Mouse (Mus musculus) lung, adult 2 months (tissue): ENCODE measurements around the gene Ints11. TPM values are rescaled to one million over a fixed set of nuclear protein-coding genes. Genes with fewer than 3 reads are reported as not detected.
A peak's percentile ranks its signal among the peaks of the same experiment; 100 is the strongest.

Experiments
- DNase-seq: peaks from one replicate; pipeline ENCODE4 v3.0.0; 2022
- H3K4me1 ChIP-seq: fragments of 200-500 bp; 2 replicates; pipeline ENCODE4 v1.6.1; 2011; ENCODE audit warnings: low read length; ENCODE audit not compliant: control insufficient read depth, insufficient read depth
- H3K4me3 ChIP-seq: fragments of 200-500 bp; replicated peaks from 2 replicates; pipeline ENCODE3; 2011; ENCODE audit warnings: low read depth, mild to moderate bottlenecking, control low read depth, low read length; ENCODE audit errors: extremely low read depth
- CTCF ChIP-seq: fragments of 200-500 bp; IDR thresholded peaks from 2 replicates; pipeline ENCODE4 v1.5.1; 2011; ENCODE audit warnings: mild to moderate bottlenecking, low read length, control low read depth; ENCODE audit not compliant: insufficient read depth
- POLR2A ChIP-seq: fragments of 200-500 bp; IDR thresholded peaks from 2 replicates; pipeline ENCODE4 v1.6.1; 2011; ENCODE audit warnings: low read depth, mild to moderate bottlenecking, control low read depth, low read length, borderline replicate concordance; ENCODE audit errors: extremely low read depth
- WGBS: fragments of 180-500 bp; shearing (Covaris S2); methylation state at CpG from one replicate; pipeline ENCODE4 v1.1.7; 2018; 5-methylcytosine and 5-hydroxymethylcytosine counted together
- polyA plus RNA-seq: library from polyadenylated mRNA; depleted of rRNA; stranded (reverse); fragments of >200 nt; gene quantifications from 2 replicates; pipeline ENCODE4 v1.2.3, GENCODE M21; 2012

Ints11 gene
- polyA plus RNA-seq, 1 experiment = 26.7 TPM

DNA sequence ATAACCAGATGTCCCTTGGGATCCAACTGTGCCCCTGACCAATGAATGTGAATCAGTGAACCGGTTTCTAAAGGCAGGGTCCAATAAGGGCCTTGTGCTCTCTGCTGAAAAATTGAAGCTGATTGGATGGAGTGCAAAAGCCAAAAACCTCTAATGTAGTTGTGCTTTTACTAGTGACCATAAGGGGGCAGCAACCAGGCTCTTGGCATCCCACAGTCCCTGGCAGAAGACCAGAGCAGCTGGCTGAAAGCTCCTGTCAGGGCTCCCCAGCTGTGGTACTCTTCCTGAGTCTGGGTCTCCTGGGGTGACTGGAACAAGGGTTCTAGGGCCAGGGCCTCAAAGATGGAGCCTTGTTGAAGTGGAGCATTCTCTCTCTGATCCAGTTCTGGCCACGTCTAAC is 35.5 kb upstream of the Ints11 start:
- peak; percentile 78 for DNase-seq
- WGBS = 19% methylated on average over 2 of the region's 2 CpGs
- TF ChIP-seq POLR2A (no peak), CTCF (peak; percentile 76)
- Histone ChIP-seq H3K4me1 (peaks cover 22% of the 10 kb centered on the region), H3K4me3 (no peak overlapping the region)

DNA sequence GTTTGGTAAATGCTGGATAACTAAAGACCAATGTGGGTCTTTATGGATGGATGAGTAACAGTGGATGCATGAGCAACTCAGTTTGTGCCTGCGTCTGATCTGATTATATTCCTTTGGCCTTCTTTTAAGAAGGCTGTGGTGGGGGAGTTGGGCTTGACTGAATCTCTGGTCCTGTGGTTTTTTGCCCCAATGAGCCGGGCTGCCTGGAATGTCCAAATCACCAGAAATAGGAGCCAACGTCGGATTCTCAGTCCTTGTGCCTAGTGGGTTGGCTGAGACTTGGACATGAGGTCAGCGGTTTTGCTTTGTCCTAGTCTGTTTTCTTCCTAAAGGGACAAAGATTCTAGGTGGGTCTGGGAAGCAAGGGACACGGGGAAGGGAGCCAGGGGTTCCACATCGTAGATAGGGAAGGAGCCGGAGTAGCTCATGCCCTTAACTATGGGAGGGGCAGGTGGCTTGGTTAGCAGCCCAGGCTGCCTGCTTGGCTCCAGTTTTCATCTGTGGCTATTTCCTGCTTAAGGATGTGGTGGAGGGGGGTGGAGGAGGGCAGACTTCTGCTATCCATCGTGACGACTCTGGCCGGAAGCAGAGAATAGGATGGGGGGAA is 31.8 kb upstream of the Ints11 start:
- 28% methylated on average over 11 of the region's 11 CpGs for WGBS
- H3K4me1 ChIP-seq = peaks cover 29% of the 10 kb centered on the region
- DNase-seq = peak; percentile 44

DNA sequence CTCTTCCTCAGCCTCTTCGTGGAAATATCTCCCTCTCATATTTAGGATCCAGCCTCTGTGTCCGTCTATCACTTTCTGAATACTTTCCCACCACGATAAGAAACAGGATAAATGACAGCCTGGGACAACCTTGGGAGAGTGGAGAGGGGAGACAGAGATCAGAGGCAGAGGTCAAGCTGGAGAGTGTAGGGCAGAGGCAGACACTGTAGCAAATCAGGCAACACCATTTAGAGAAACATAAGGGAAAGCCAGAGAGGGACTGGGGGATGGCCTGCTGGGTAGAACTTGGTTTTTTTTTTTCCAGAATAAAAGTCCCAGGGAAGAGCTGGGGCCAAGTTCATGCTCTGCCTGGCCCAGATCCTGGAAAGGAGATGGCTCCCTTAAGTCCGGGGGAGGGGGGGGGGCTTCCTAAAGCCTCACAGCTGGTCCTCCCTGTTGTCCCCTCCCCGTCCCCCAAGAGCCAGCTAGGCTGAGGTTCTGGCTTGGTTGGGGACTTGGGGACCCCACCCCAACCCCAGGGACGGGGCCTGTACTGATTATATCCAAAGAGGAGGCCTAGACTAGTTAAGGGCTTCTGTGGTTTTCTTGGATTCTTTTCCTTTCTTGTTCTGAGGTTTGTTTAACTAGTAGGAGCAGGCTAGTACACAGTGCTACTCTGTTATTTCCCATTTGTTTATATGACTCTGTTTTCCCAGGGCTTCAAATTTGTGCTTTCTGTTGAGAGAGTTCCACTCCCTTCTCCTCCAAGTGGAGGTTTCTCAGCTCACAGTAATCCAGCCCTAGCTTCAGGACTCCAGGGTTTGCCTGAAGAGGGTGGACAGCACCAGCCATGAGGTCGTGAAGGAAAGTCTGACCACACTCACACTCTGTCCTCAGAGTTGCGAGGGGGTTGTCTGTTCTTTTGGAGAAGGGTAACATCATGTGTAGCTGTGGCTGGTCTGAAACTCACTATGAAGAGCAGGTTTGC is 30.9 kb upstream of the Ints11 start:
- no peak for DNase-seq

More for the DNA sequence above, 31.8 kb upstream of the Ints11 start:
- no peak overlapping the region for H3K4me3 ChIP-seq
- no peak for TF ChIP-seq CTCF
- no peak; the same call in 1 of the 2 replicates for TF ChIP-seq POLR2A

DNA sequence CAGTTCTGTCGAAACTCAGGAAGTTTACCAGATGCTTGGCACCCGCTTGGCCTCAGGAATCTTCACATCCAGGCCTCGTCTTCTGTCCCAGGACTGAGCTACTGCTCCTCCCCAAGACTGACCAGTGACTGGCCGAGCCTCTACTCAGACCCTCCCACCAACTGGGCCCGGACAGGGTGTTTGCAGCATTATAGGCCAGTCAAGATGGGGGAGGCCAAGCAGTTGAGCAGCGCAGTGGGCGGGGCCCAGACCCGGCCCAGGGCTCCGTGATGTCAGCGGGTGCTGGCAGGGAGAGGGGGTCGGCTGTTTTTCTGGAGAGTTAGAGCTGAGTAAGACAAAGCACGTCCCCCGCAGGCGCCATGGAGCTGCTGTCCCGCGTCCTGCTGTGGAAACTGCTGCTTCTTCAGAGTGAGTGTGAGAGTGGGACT is 29.8 kb upstream of the Ints11 start, which contains the start of gene Mxra8:
TSS of gene Mxra8 (plus strand) at position 198 of the 428 bp plus-strand sequence.
- H3K4me1 ChIP-seq = peaks cover 20% of the 10 kb centered on the region; the same call in 1 of the 2 replicates
- H3K4me3 ChIP-seq = peak within 1 kb of the TSS; percentile 93
- peak; percentile 67; the same call in 1 of the 2 replicates for TF ChIP-seq POLR2A
- TF ChIP-seq CTCF = no peak
- peak; percentile 79 for DNase-seq
- WGBS = 12% methylated on average over 16 of the region's 16 CpGs

More for the DNA sequence above, 30.9 kb upstream of the Ints11 start:
- TF ChIP-seq CTCF (no peak), POLR2A (no peak; the same call in 1 of the 2 replicates)
- WGBS = 39% methylated on average over 8 of the region's 8 CpGs
- no peak overlapping the region for H3K4me3 ChIP-seq
- peaks cover 28% of the 10 kb centered on the region for H3K4me1 ChIP-seq

DNA sequence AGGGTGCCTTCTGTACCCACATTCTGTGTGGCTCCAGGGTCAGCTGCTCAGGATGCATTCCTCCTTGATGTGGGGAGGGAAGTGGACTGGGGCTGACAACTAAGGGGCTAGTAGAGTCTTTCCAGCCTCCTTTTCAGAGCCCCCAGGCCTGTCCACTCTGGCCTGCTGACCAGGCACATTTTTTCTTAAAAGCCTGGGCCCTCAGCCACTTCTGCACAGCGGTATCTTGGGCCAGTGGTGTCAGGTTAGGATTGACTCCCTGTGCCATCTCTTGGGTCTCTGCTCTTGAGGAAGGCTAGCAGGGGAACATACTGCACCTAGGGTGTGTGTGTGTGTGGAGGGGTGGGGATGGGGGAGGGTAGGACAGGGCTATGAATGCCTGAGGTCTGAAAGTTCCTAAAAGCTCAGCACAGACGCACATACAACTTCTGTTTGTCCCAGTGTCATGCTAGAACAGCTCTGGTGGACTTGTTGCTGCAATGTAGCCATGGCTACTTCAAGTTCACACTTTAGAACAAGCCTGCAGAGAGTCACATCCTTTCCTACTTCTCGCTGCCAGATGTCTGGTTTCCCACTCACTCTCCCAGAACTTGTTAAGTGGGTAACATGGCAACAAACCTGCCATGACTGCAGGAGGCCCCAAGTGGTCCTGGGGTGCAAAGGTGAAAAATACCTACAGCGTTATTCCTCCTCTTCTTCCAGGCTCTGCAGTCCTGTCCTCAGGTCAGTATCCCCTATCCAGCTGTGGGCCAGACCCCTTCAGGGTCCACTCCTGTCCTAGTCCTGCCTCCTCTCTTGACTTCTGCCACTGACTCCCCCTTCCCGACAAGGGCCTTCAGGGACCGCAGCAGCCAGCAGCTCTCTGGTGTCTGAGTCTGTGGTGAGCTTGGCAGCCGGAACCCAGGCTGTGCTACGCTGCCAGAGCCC is 29.0 kb upstream of the Ints11 start:
- TF ChIP-seq POLR2A (no peak), CTCF (no peak)

DNA sequence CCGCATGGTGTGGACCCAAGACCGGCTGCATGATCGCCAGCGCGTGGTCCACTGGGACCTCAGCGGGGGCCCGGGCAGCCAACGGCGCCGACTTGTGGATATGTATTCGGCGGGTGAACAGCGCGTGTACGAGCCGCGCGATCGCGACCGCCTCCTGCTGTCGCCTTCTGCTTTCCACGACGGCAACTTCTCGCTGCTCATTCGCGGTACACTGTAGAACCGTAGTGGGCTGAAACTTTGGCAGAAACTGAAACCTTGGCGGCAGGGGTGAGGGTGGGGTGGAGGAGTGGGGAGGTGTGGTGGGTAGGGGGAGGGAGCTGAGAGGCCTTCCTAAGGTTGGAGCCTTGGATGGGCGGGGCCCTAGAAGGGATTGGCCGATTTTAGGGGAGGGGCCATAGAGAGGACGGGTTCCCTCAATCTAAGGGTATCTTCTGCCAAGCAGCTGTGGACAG is 28.3 kb upstream of the Ints11 start:
- TF ChIP-seq CTCF (0 out of 2 replicates have a peak, but pooled peaks have one; percentile 5), POLR2A (peak; percentile 38; the same call in 1 of the 2 replicates)
- H3K4me3 ChIP-seq = peak overlapping the region; percentile 93
- peak; percentile 65 for DNase-seq
- peaks cover 20% of the 10 kb centered on the region; the same call in 1 of the 2 replicates for H3K4me1 ChIP-seq
- WGBS = 2% methylated on average over 32 of the region's 32 CpGs

More for the DNA sequence above, 29.0 kb upstream of the Ints11 start:
- WGBS = 17% methylated on average over 8 of the region's 8 CpGs
- DNase-seq = no peak
- H3K4me3 ChIP-seq = peak overlapping the region; percentile 93
- peaks cover 20% of the 10 kb centered on the region; the same call in 1 of the 2 replicates for H3K4me1 ChIP-seq

DNA sequence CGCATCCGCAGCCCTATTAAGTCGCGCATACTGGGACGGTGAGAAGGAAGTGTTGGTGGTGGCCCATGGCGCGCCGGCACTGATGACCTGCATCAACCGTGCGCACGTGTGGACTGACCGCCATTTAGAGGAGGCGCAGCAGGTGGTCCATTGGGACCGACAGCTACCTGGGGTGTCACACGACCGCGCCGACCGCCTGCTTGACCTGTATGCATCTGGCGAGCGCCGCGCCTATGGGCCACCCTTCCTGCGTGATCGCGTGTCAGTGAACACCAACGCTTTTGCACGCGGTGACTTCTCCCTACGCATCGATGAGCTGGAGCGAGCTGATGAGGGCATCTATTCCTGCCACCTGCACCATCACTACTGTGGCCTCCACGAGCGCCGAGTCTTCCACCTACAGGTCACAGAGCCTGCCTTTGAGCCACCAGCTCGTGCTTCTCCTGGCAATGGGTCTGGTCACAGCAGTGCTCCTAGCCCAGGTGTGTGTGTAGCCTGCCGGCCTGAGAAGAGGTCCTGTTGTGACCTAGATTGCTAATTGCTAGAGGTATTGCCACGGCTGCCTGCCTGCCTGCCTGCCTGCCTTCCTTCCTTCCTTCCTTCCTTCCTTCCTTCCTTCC is 27.6 kb upstream of the Ints11 start:
- DNase-seq = no peak
- Histone ChIP-seq H3K4me3 (peak overlapping the region; percentile 38), H3K4me1 (peaks cover 22% of the 10 kb centered on the region)
- WGBS = 60% methylated on average over 38 of the region's 38 CpGs
- TF ChIP-seq POLR2A = no peak
- TF ChIP-seq CTCF = no peak

DNA sequence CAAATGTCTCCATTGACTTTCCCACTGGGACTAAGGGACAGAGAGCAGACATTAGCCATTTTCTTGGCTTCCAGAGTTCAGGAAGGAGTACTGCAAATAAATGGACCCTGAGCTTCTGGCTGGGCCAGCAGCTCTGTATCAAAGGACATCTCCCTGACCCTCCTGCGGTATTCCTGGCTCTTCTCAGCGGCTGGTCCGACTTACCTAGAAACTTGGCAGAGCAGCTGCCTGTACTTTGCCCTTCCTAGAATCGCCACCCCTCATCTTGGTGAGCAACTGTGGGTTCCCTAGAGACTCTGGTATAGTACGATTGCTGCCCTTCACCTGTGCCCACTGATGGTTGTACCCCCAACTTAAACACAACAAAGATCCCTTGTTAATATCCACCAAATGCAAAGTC is 26.1 kb upstream of the Ints11 start:
- Histone ChIP-seq H3K4me3 (no peak overlapping the region), H3K4me1 (peaks cover 21% of the 10 kb centered on the region)
- WGBS = 89% methylated on average over 5 of the region's 5 CpGs
- DNase-seq = no peak
- no peak for TF ChIP-seq CTCF
- TF ChIP-seq POLR2A = no peak
